Mouse (Mus musculus) olfactory bulb, adult 2 months (tissue): ENCODE data around the gene Fam120a. TPM values are rescaled to one million over a fixed set of nuclear protein-coding genes. Genes with fewer than 3 reads are reported as not detected.

Source experiments
- H3K27ac ChIP-seq: fragments of 200-500 bp; 2 replicates; pipeline ENCODE4 v1.5.1; 2012; ENCODE audit warnings: low read depth, low read length; ENCODE audit not compliant: insufficient read depth
- H3K4me1 ChIP-seq: fragments of 200-500 bp; 2 replicates; pipeline ENCODE4 v1.6.1; 2012; ENCODE audit warnings: low read length; ENCODE audit not compliant: control insufficient read depth, insufficient read depth
- H3K4me3 ChIP-seq: fragments of 200-500 bp; 2 replicates; pipeline ENCODE4 v1.5.1; 2012; ENCODE audit warnings: mild to moderate bottlenecking, low read depth, low read length, moderate library complexity; ENCODE audit not compliant: insufficient read depth
- CTCF ChIP-seq: fragments of 200-500 bp; IDR thresholded peaks from 2 replicates; pipeline ENCODE4 v1.5.1; 2012; ENCODE audit warnings: low read depth, mild to moderate bottlenecking, low read length, moderate library complexity; ENCODE audit not compliant: insufficient read depth
- POLR2A ChIP-seq: fragments of 200-500 bp; IDR thresholded peaks from 2 replicates; pipeline ENCODE4 v1.6.1; 2012; ENCODE audit warnings: mild to moderate bottlenecking, low read depth, low read length, moderate library complexity; ENCODE audit not compliant: insufficient read depth
- WGBS: fragments of 180-500 bp; shearing (Covaris S2); methylation state at CpG from one replicate; pipeline ENCODE4 v1.1.7; 2018; 5-methylcytosine and 5-hydroxymethylcytosine counted together
- polyA plus RNA-seq: library from polyadenylated mRNA; stranded (reverse); fragments of >200 nt; gene quantifications from 2 replicates; pipeline ENCODE4 v1.2.4, GENCODE M21; 2012; ENCODE audit warnings: low replicate concordance; ENCODE audit not compliant: missing spikeins, insufficient read depth, insufficient read length

Gene Fam120a
- polyA plus RNA-seq, 1 experiment, result 79.3 TPM

DNA sequence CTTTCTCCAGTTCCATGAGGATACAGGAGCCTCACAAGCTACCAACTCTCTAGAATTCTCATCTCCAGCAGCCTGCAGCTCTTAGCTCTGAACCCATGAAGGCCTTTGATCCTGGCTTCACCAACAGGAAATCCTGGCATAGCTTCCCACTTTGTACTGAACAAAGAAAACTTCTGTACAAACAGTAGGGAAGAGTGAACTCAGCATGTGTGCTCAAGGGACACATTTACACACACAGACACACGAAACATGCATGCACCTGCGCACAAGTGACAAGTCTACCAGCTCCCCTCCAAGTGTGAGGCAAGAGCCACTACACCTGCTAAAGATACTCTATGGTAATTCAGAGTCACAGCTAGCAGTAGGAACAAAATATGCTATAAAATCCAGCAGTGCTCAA lies 45.1 kb downstream of the Fam120a start:
- TF ChIP-seq CTCF, result no peak
- TF ChIP-seq POLR2A, result no peak
- WGBS, result 75% methylated on average over 2 of the region's 2 CpGs
- H3K27ac ChIP-seq, result no peak overlapping the region
- H3K4me3 ChIP-seq, result no peak overlapping the region
- no peaks in the 10 kb centered on the region; the same call in 1 of the 2 replicates for H3K4me1 ChIP-seq

GRCm38 (mm10) chr13:48921256-48921655 lies 46.6 kb downstream of the Fam120a start:
- Histone ChIP-seq H3K4me3 (no peak overlapping the region), H3K4me1 (no peaks in the 10 kb centered on the region), H3K27ac (no peak overlapping the region)
- WGBS, result 88% methylated on average over 1 of the region's 1 CpGs
- no peak for TF ChIP-seq CTCF
- no peak for TF ChIP-seq POLR2A

DNA sequence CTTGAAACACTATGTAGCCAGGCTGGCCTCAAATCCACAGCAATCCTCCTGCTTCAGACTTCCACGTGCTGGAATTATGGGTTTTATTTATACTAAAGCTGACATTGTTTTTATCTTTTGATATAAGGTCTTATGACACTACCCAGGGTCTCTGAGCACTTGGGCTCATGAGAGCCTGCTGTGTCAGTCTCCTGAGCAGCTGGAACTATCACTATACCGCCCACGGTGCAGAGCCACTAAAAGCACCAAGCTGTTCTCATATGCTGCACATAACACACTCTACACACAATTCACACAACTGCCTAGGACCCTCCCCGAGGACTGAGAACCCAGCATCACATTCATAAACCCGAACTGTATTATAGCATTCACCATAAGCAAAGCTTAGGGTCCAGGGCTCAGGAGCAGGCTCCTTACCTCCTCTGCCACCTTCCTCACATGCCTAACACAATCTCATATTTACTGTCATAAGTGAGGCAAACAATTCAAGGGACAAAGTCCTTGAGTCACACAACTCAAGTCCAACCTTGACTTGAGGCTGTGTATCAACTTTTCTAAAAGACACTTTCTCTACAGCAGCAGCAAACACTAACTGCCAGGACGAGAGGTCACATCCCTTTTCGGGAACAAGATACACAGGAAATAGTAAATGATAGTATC lies 47.9 kb downstream of the Fam120a start:
- TF ChIP-seq POLR2A (no peak), CTCF (no peak)
- 76% methylated on average over 7 of the region's 7 CpGs for WGBS
- no peaks in the 10 kb centered on the region for H3K4me1 ChIP-seq
- no peak overlapping the region for H3K27ac ChIP-seq
- no peak overlapping the region for H3K4me3 ChIP-seq

GRCm38 (mm10) chr13:48917113-48917599 lies 50.7 kb downstream of the Fam120a start:
- peaks cover 11% of the 10 kb centered on the region for H3K4me1 ChIP-seq
- no peak for TF ChIP-seq POLR2A
- TF ChIP-seq CTCF, result no peak
- no peak overlapping the region for H3K4me3 ChIP-seq
- H3K27ac ChIP-seq, result no peak overlapping the region
- WGBS, result 98% methylated on average over 3 of the region's 3 CpGs

DNA sequence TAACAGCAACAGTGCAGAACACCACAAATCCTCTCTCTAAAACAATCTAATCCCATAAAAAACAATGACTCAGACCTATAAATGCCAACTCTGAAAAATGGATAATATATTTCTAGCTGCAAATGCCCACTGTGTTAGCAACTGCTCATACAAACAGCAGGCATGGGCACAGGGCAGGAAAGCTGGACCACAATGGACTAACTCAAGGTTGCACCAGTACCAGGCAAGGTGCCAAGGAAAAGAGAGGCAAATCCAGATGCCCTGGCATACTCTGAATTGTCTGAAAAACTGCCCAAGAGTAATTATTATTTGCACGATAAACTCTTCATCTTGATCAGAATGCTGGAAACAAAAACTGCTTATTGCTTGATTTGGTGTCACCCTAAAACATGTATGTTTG lies 54.1 kb downstream of the Fam120a start:
- peak overlapping the region; percentile 12; the same call in 1 of the 2 replicates for H3K27ac ChIP-seq
- H3K4me1 ChIP-seq, result peaks cover 11% of the 10 kb centered on the region
- TF ChIP-seq POLR2A, result no peak
- no peak for TF ChIP-seq CTCF
- no peak overlapping the region for H3K4me3 ChIP-seq
- 4% methylated on average over 1 of the region's 1 CpGs for WGBS

- 61% methylated on average over 3 of the region's 3 CpGs for WGBS
- TF ChIP-seq POLR2A (no peak), CTCF (no peak)
- Histone ChIP-seq H3K4me3 (no peak overlapping the region), H3K27ac (0 out of 2 replicates have a peak overlapping the region, but pooled peaks have one; percentile 20), H3K4me1 (peaks cover 11% of the 10 kb centered on the region)
These were observed 54.7 kb downstream of the Fam120a start for GRCm38 (mm10) chr13:48913141-48913540.

GRCm38 (mm10) chr13:48911426-48911825 lies 56.4 kb downstream of the Fam120a start:
- no peak overlapping the region for H3K27ac ChIP-seq
- no peak for TF ChIP-seq POLR2A
- TF ChIP-seq CTCF, result no peak
- 76% methylated on average over 7 of the region's 7 CpGs for WGBS

GRCm38 (mm10) chr13:48905458-48905857 lies 62.4 kb downstream of the Fam120a start:
- no peak overlapping the region for H3K27ac ChIP-seq
- WGBS, result 97% methylated on average over 2 of the region's 2 CpGs
- H3K4me1 ChIP-seq, result no peaks in the 10 kb centered on the region
- TF ChIP-seq POLR2A, result no peak
- TF ChIP-seq CTCF, result no peak
- H3K4me3 ChIP-seq, result no peak overlapping the region

More at GRCm38 (mm10) chr13:48911426-48911825, 56.4 kb downstream of the Fam120a start:
- H3K4me3 ChIP-seq, result no peak overlapping the region
- H3K4me1 ChIP-seq, result peaks cover 11% of the 10 kb centered on the region

DNA sequence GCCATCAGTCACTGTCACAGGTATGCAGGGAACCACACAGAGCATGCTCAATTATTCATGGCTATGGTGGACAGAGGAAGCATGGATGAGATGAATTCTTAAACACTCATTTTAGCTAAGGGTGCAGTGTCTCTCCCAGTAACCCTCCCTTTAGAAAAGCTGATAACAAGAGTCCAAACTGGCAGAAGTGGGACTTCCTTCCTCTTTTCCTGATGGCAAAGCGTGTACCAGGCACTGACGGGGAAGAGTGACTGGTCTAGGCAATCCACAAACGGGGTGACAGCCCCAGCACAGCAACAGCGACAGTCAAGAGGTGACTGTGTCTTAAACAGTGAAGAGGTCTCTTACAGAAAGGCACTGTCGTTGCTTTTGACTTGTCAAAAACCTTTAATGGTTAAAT lies 72.4 kb downstream of the Fam120a start:
- TF ChIP-seq CTCF (no peak), POLR2A (no peak)
- Histone ChIP-seq H3K4me1 (peaks cover 4% of the 10 kb centered on the region; the same call in 1 of the 2 replicates), H3K4me3 (no peak overlapping the region), H3K27ac (no peak overlapping the region)
- WGBS, result 87% methylated on average over 5 of the region's 5 CpGs
